Mouse (Mus musculus): ENCODE measurements around the gene Rhot1.
"Not testable (repeated sequence)": the region's sequence is repeated elsewhere in the genome, so short reads cannot be mapped to it uniquely, and the experiment has no call there.

Rhot1 gene

GRCm38 (mm10) chr11:80208860-80209800 is at the start of gene Rhot1:
TSS of gene Rhot1 (plus strand) at chr11:80209019.
- peak; percentile 96 for DNase-seq

- DNase-seq = no peak
Measured at GRCm38 (mm10) chr11:80161041-80161440, 47.8 kb upstream of the Rhot1 start.

GRCm38 (mm10) chr11:80163362-80164116 is 45.3 kb upstream of the Rhot1 start:
- no peak for DNase-seq

GRCm38 (mm10) chr11:80164224-80164623 is 44.6 kb upstream of the Rhot1 start:
- DNase-seq = no peak

- DNase-seq = no peak
Measured at GRCm38 (mm10) chr11:80168121-80168520, 40.7 kb upstream of the Rhot1 start.

GRCm38 (mm10) chr11:80168611-80169249 is 40.1 kb upstream of the Rhot1 start:
- DNase-seq = no peak

- no peak for DNase-seq
Measured at GRCm38 (mm10) chr11:80169629-80170028, 39.2 kb upstream of the Rhot1 start.

- no peak for DNase-seq
Measured at GRCm38 (mm10) chr11:80170351-80170750, 38.5 kb upstream of the Rhot1 start.

GRCm38 (mm10) chr11:80171884-80172283 is 36.9 kb upstream of the Rhot1 start:
- DNase-seq = peak; percentile 25

- no peak for DNase-seq
Measured at GRCm38 (mm10) chr11:80173963-80174670, 34.7 kb upstream of the Rhot1 start.

- no peak for DNase-seq
Measured at GRCm38 (mm10) chr11:80176911-80177895, 31.6 kb upstream of the Rhot1 start.

GRCm38 (mm10) chr11:80178316-80178715 is 30.5 kb upstream of the Rhot1 start:
- no peak for DNase-seq

GRCm38 (mm10) chr11:80181021-80181749 is 27.6 kb upstream of the Rhot1 start:
- DNase-seq = no peak

- DNase-seq = not testable (repeated sequence)
Measured at GRCm38 (mm10) chr11:80183054-80183704, 25.6 kb upstream of the Rhot1 start.

GRCm38 (mm10) chr11:80183705-80184255 is 25.0 kb upstream of the Rhot1 start, which contains the start of gene Rnf135:
TSS of gene Rnf135 (plus strand) at chr11:80183851.
- peak; percentile 89 for DNase-seq

- no peak for DNase-seq
Measured at GRCm38 (mm10) chr11:80184531-80185071, 24.2 kb upstream of the Rhot1 start.

- DNase-seq = not testable (repeated sequence)
Measured at GRCm38 (mm10) chr11:80185441-80185976, 23.3 kb upstream of the Rhot1 start.

- DNase-seq = no peak
Measured at GRCm38 (mm10) chr11:80190280-80190679, 18.5 kb upstream of the Rhot1 start.

GRCm38 (mm10) chr11:80193827-80194226 is 15.0 kb upstream of the Rhot1 start:
- no peak for DNase-seq

All from liver (tissue).